In the genomic region with DNA sequence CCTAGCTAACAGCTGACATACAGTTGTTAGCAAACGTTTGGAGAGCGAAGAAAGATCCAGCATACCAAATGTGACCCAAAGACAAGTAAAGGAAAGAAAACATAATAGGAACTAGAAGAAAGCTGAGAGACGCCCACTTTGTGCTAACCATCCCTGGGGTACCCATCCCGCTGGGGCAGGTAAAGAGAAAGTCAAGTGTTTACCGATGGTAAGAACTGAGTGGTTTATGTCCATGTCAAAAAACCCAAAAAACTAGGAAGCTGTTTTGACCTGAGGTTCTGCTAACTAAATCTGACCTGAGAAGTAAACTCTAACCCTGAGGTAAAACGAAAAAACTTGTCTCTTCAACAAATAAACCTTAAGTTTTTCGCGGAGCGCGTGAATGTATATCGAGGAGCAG, we compare ENCODE assay signal across 8 mouse cellular contexts. TPM values are rescaled to one million over a fixed set of nuclear protein-coding genes. Genes with fewer than 3 reads are reported as not detected.
A peak's percentile ranks its signal among the peaks of the same experiment; 100 is the strongest.
DNase-seq lines count a peak whose midpoint lies in the region; ATAC-seq and TF ChIP-seq lines count a peak whose summit lies in the region.

No protein-coding gene starts in this region.

- intact Hi-C loops in left cerebral cortex, postnatal 4 days (cut with DNase I): no loop called here

- H3K9ac ChIP-seq in embryonic facial prominence, embryonic 15.5 days: 0 out of 2 replicates have a peak overlapping the region, but pooled peaks have one; percentile 7
- H3K9ac ChIP-seq in limb, embryonic 12.5 days (replicated peaks): no peak overlapping the region
- H3K9ac ChIP-seq in neural tube, embryonic 15.5 days (replicated peaks): peak overlapping the region; percentile 31; the same call in 1 of the 2 replicates

- peaks cover 7% of the 10 kb centered on the region; the same call in 1 of the 2 replicates for H3K36me3 ChIP-seq in embryonic facial prominence, embryonic 15.5 days
- H3K36me3 ChIP-seq in limb, embryonic 12.5 days: peaks cover 15% of the 10 kb centered on the region
- H3K36me3 ChIP-seq in neural tube, embryonic 15.5 days: peaks cover 4% of the 10 kb centered on the region; the same call in 1 of the 2 replicates

- TF ChIP-seq POLR2A in lung, adult 2 months (IDR thresholded peaks at IDR 0.05; ENCODE audit: borderline replicate concordance, extremely low read depth, low read depth, low read length): no peak

- no peak for DNase-seq in lung, adult 2 months
- DNase-seq in lung, postnatal 10 days: no peak
- no peak for DNase-seq in left cerebral cortex, postnatal 4 days
- DNase-seq in adrenal gland, postnatal 14 days: no peak

- H3K27ac ChIP-seq in embryonic facial prominence, embryonic 15.5 days (replicated peaks): no peak overlapping the region
- no peak overlapping the region for H3K27ac ChIP-seq in limb, embryonic 12.5 days
- H3K27ac ChIP-seq in neural tube, embryonic 15.5 days (replicated peaks): peak overlapping the region; percentile 83; the same call in 1 of the 2 replicates

- TF ChIP-seq CTCF in lung, adult 2 months (IDR thresholded peaks at IDR 0.05; ENCODE audit: insufficient read depth, low read length): no peak

- H3K9me3 ChIP-seq in embryonic facial prominence, embryonic 15.5 days (replicated peaks): no peaks in the 10 kb centered on the region
- no peaks in the 10 kb centered on the region for H3K9me3 ChIP-seq in limb, embryonic 12.5 days
- H3K9me3 ChIP-seq in neural tube, embryonic 15.5 days (replicated peaks): no peaks in the 10 kb centered on the region

- ATAC-seq in embryonic facial prominence, embryonic 15.5 days (ENCODE audit: insufficient number of reproducible peaks, low FRiP score, low TSS enrichment, low read depth): no peak
- ATAC-seq in limb, embryonic 12.5 days (ENCODE audit: insufficient number of reproducible peaks, insufficient read depth, low FRiP score, low TSS enrichment, low read depth): peak; percentile 18; the same call in 1 of the 2 replicates
- ATAC-seq in neural tube, embryonic 15.5 days (ENCODE audit: low FRiP score): peak; percentile 51; the same call in 1 of the 2 replicates
- ATAC-seq in CD4-positive, CD25-positive, alpha-beta regulatory T cell, adult 4 months: no peak

- H3K4me1 ChIP-seq in lung, adult 2 months (ENCODE audit: control insufficient read depth, insufficient read depth, low read length): peaks cover 2% of the 10 kb centered on the region
- H3K4me1 ChIP-seq in embryonic facial prominence, embryonic 15.5 days: peaks cover 9% of the 10 kb centered on the region
- H3K4me1 ChIP-seq in limb, embryonic 12.5 days (replicated peaks): peaks cover 15% of the 10 kb centered on the region; the same call in 1 of the 2 replicates
- peaks cover 42% of the 10 kb centered on the region for H3K4me1 ChIP-seq in neural tube, embryonic 15.5 days

- no peaks in the 10 kb centered on the region for H3K27me3 ChIP-seq in embryonic facial prominence, embryonic 15.5 days
- H3K27me3 ChIP-seq in limb, embryonic 12.5 days: peaks cover 3% of the 10 kb centered on the region; the same call in 1 of the 2 replicates
- no peaks in the 10 kb centered on the region for H3K27me3 ChIP-seq in neural tube, embryonic 15.5 days (replicated peaks)

- WGBS in lung, adult 2 months: 13% methylated on average over 11 of the region's 11 CpGs
- WGBS in embryonic facial prominence, embryonic 15.5 days: 13% methylated on average over 11 of the region's 11 CpGs
- WGBS in limb, embryonic 12.5 days: 15% methylated on average over 11 of the region's 11 CpGs
- 11% methylated on average over 11 of the region's 11 CpGs for WGBS in neural tube, embryonic 15.5 days

- peak overlapping the region; percentile 70 for H3K4me2 ChIP-seq in embryonic facial prominence, embryonic 15.5 days (replicated peaks)
- H3K4me2 ChIP-seq in limb, embryonic 12.5 days: peak overlapping the region; percentile 66
- peak overlapping the region; percentile 74 for H3K4me2 ChIP-seq in neural tube, embryonic 15.5 days

- peak overlapping the region; percentile 52 for H3K4me3 ChIP-seq in lung, adult 2 months (replicated peaks; ENCODE audit: extremely low read depth, low read depth, low read length)
- peak overlapping the region; percentile 75 for H3K4me3 ChIP-seq in embryonic facial prominence, embryonic 15.5 days (replicated peaks)
- H3K4me3 ChIP-seq in limb, embryonic 12.5 days (replicated peaks): peak overlapping the region; percentile 67
- H3K4me3 ChIP-seq in neural tube, embryonic 15.5 days (replicated peaks): peak overlapping the region; percentile 59

RNA-seq across cellular contexts. Expression of gene Aste1, which starts 0.5 kb away (rescaled TPM):
- 4.0 and 4.6 TPM in 2 replicates for polyA plus RNA-seq in lung, adult 2 months (2012; rRNA removed)
- polyA plus RNA-seq in embryonic facial prominence, embryonic 15.5 days (2015; fragmentation: Nextera tagmentation; extraction: Ambion mirVana): 11.5 and 12.2 TPM in 2 replicates
- polyA plus RNA-seq in limb, embryonic 12.5 days (2016; fragmentation: Nextera tagmentation; extraction: Ambion mirVana): 13.1 and 13.7 TPM in 2 replicates
- 10.1 and 12.6 TPM in 2 replicates for polyA plus RNA-seq in neural tube, embryonic 15.5 days (2015; fragmentation: Nextera tagmentation; extraction: Ambion mirVana)
- 10 to 100 TPM in 1 of 2 experiments, 1 to 10 TPM in 1; 9.7 to 12.3 TPM for total RNA-seq in left cerebral cortex, postnatal 4 days (2021)
- 12.4 and 12.7 TPM in 2 replicates for total RNA-seq in adrenal gland, postnatal 14 days (2021)
- 10 to 100 TPM; 13.7 to 17.8 TPM for polyA plus RNA-seq in CD4-positive, CD25-positive, alpha-beta regulatory T cell, adult 4 months (2017; shearing (Covaris generic))

RNA-seq across cellular contexts. Expression of gene Nek11, which starts 0.6 kb away (rescaled TPM):
- polyA plus RNA-seq in lung, adult 2 months (2012; rRNA removed): 0.75 and 1.3 TPM in 2 replicates
- 1.9 and 5.3 TPM in 2 replicates for polyA plus RNA-seq in embryonic facial prominence, embryonic 15.5 days (2015; fragmentation: Nextera tagmentation; extraction: Ambion mirVana)
- 0.17 and 0.26 TPM in 2 replicates for polyA plus RNA-seq in limb, embryonic 12.5 days (2016; fragmentation: Nextera tagmentation; extraction: Ambion mirVana)
- 2.6 TPM in 2 replicates for polyA plus RNA-seq in neural tube, embryonic 15.5 days (2015; fragmentation: Nextera tagmentation; extraction: Ambion mirVana)
- total RNA-seq in left cerebral cortex, postnatal 4 days (2021): 1 to 10 TPM; 1.6 to 2.2 TPM
- total RNA-seq in adrenal gland, postnatal 14 days (2021): 0.19 TPM in 1 of 2 replicates, not detected in the other
- polyA plus RNA-seq in CD4-positive, CD25-positive, alpha-beta regulatory T cell, adult 4 months (2017; shearing (Covaris generic)): under 1 TPM in 1 of 2 experiments, not detected in 1; 0.35 TPM

Comparison
In these comparisons a context has a peak if more than half of its experiments do, and no peak if none do; other contexts are left out.
1. ATAC-seq: peak in limb, embryonic 12.5 days (single experiment) and neural tube, embryonic 15.5 days (single experiment); none in embryonic facial prominence, embryonic 15.5 days (single experiment) and CD4-positive, CD25-positive, alpha-beta regulatory T cell, adult 4 months (single experiment).
2. Peak in every context shown above with its lines, with median percentiles within 50 percentile points of each other: H3K4me3 ChIP-seq and H3K4me2 ChIP-seq.